8 mouse cellular contexts compared by ENCODE assay signal in the genomic region with DNA sequence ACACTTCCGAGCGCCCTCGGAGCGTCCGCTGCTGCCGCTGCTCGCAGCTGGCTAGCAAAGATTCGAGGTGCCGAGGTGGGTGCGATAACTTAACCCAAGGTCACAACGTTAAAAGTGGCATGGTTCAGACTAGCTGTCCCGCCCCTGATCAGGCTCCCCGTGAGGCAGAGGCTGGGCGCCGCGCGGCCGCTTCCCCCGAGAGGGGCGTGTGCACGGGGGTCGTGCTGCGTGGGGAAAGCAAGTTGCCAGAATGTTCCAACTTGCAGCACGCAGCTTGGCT. TPM values are rescaled to one million over a fixed set of nuclear protein-coding genes. Genes with fewer than 3 reads are reported as not detected.
DNase-seq lines count a peak whose midpoint lies in the region; ATAC-seq lines count a peak whose summit lies in the region.
"Had no signal": no experiment of that assay in that cellular context is flagged by ENCODE, and none has a peak within 500 bp of the region (broad histone marks: within the 10 kb centered on the region; RNA-seq: fewer than 3 reads in every experiment).

No protein-coding gene starts in this region.

- H3K27ac ChIP-seq in forebrain, embryonic 13.5 days = no peak overlapping the region
- no peak overlapping the region for H3K27ac ChIP-seq in limb, embryonic 15.5 days
- no peak overlapping the region for H3K27ac ChIP-seq in stomach, embryonic 16.5 days (ENCODE audit: low read length)

- H3K9me3 ChIP-seq in megakaryocyte, embryonic 14.5 days = peaks cover 34% of the 10 kb centered on the region
- no peaks in the 10 kb centered on the region; the same call in 1 of the 2 replicates for H3K9me3 ChIP-seq in forebrain, embryonic 13.5 days (replicated peaks)
- H3K9me3 ChIP-seq in limb, embryonic 15.5 days = no peaks in the 10 kb centered on the region
- H3K9me3 ChIP-seq in stomach, embryonic 16.5 days (replicated peaks; ENCODE audit: control insufficient read depth, low read length) = no peaks in the 10 kb centered on the region

- H3K27me3 ChIP-seq in megakaryocyte, embryonic 14.5 days (replicated peaks) = peaks cover 94% of the 10 kb centered on the region
- peaks cover 55% of the 10 kb centered on the region for H3K27me3 ChIP-seq in forebrain, embryonic 13.5 days
- peaks cover 59% of the 10 kb centered on the region for H3K27me3 ChIP-seq in limb, embryonic 15.5 days
- peaks cover 45% of the 10 kb centered on the region for H3K27me3 ChIP-seq in stomach, embryonic 16.5 days (ENCODE audit: control insufficient read depth, insufficient read depth, low read length)

- no peak for DNase-seq in gastrocnemius, adult 18-20 months (ENCODE audit: low spot score)
- DNase-seq in left cerebral cortex, adult 11 months (ENCODE audit: low spot score) = no peak

- H3K36me3 ChIP-seq in megakaryocyte, embryonic 14.5 days (replicated peaks; ENCODE audit: low read length) = no peaks in the 10 kb centered on the region
- H3K36me3 ChIP-seq in forebrain, embryonic 13.5 days (ENCODE audit: poor library complexity, severe bottlenecking) = no peaks in the 10 kb centered on the region
- no peaks in the 10 kb centered on the region for H3K36me3 ChIP-seq in limb, embryonic 15.5 days
- no peaks in the 10 kb centered on the region for H3K36me3 ChIP-seq in stomach, embryonic 16.5 days (ENCODE audit: control insufficient read depth, insufficient read depth, low read length)

- H3K9ac ChIP-seq in forebrain, embryonic 13.5 days = peak overlapping the region; percentile 63
- H3K9ac ChIP-seq in limb, embryonic 15.5 days = peak overlapping the region; percentile 23; the same call in 1 of the 2 replicates
- peak overlapping the region; percentile 20; the same call in 1 of the 2 replicates for H3K9ac ChIP-seq in stomach, embryonic 16.5 days (ENCODE audit: low read length)

- WGBS in forebrain, embryonic 13.5 days = 14% methylated on average over 24 of the region's 24 CpGs
- 26% methylated on average over 24 of the region's 24 CpGs for WGBS in limb, embryonic 15.5 days
- 12% methylated on average over 24 of the region's 24 CpGs for WGBS in stomach, embryonic 16.5 days

- H3K4me2 ChIP-seq in forebrain, embryonic 13.5 days = peak overlapping the region; percentile 87
- peak overlapping the region; percentile 83 for H3K4me2 ChIP-seq in limb, embryonic 15.5 days
- H3K4me2 ChIP-seq in stomach, embryonic 16.5 days (ENCODE audit: low read depth, low read length) = peak overlapping the region; percentile 67

- peaks cover 30% of the 10 kb centered on the region for H3K4me1 ChIP-seq in megakaryocyte, embryonic 14.5 days
- H3K4me1 ChIP-seq in forebrain, embryonic 13.5 days = peaks cover 5% of the 10 kb centered on the region
- peaks cover 2% of the 10 kb centered on the region; the same call in 1 of the 2 replicates for H3K4me1 ChIP-seq in limb, embryonic 15.5 days
- 0 out of 2 replicates have a peak, but pooled peaks cover 3% of the 10 kb centered on the region for H3K4me1 ChIP-seq in stomach, embryonic 16.5 days (ENCODE audit: control insufficient read depth, insufficient read depth, low read length)

- ATAC-seq in megakaryocyte, adult 5-6 weeks (ENCODE audit: poor library complexity, severe bottlenecking) = no peak
- no peak for ATAC-seq in forebrain, embryonic 13.5 days
- no peak for ATAC-seq in limb, embryonic 15.5 days (ENCODE audit: insufficient number of reproducible peaks, low FRiP score, low TSS enrichment, low read depth)
- no peak for ATAC-seq in stomach, embryonic 16.5 days (ENCODE audit: insufficient read depth, low FRiP score)

- peak overlapping the region; percentile 89 for H3K4me3 ChIP-seq in megakaryocyte, embryonic 14.5 days (replicated peaks)
- H3K4me3 ChIP-seq in forebrain, embryonic 13.5 days = peak overlapping the region; percentile 51
- H3K4me3 ChIP-seq in limb, embryonic 15.5 days = peak overlapping the region; percentile 55
- peak overlapping the region; percentile 54 for H3K4me3 ChIP-seq in stomach, embryonic 16.5 days (replicated peaks; ENCODE audit: low read length)

RNA-seq across cellular contexts. Expression of a gene that starts 1.1 kb away (rescaled TPM):
- not detected in 2 replicates for polyA plus RNA-seq in megakaryocyte, embryonic 14.5 days (2012; ENCODE audit: insufficient read depth, low replicate concordance)
- 1.9 TPM in 1 of 2 replicates, not detected in the other for total RNA-seq in megakaryocyte, adult 5-6 weeks (2015)
- total RNA-seq in megakaryocyte, adult 5-6 weeks (2017) = not detected in 2 replicates
- polyA plus RNA-seq in forebrain, embryonic 13.5 days (2015; fragmentation: Nextera tagmentation; extraction: Ambion mirVana) = 8.2 and 8.5 TPM in 2 replicates
- polyA plus RNA-seq in limb, embryonic 15.5 days (2015; fragmentation: Nextera tagmentation; extraction: Ambion mirVana) = 24.4 and 31.7 TPM in 2 replicates
- 5.6 and 8.9 TPM in 2 replicates for polyA plus RNA-seq in stomach, embryonic 16.5 days (2015; fragmentation: Nextera tagmentation; extraction: Ambion mirVana)
- under 1 TPM; 0.71 to 0.76 TPM for total RNA-seq in gastrocnemius, adult 18-20 months (2021)
- total RNA-seq: neutrophil, adult 5-6 weeks had no signal
